Mouse (Mus musculus): ENCODE measurements around the gene Psme3. TPM values are rescaled to one million over a fixed set of nuclear protein-coding genes. Genes with fewer than 3 reads are reported as not detected.
"Not testable (repeated sequence)": the region's sequence is repeated elsewhere in the genome, so short reads cannot be mapped to it uniquely, and the experiment has no call there.

Psme3 gene
- polyA plus RNA-seq, 1 experiment from 2014 or later: 44.1 TPM

- no peaks in the 10 kb centered on the region for H3K27me3 ChIP-seq (replicated peaks; ENCODE audit: insufficient read depth, low read length)
- TF ChIP-seq CTCF (IDR thresholded peaks at IDR 0.05): no peak
- TF ChIP-seq EP300 (IDR thresholded peaks at IDR 0.05): no peak
- H3K4me1 ChIP-seq (ENCODE audit: insufficient read depth, low read depth, low read length): peaks cover 3% of the 10 kb centered on the region; the same call in 1 of the 2 replicates
- no peak for DNase-seq (ENCODE audit: low spot score)
- peak overlapping the region; percentile 98 for H3K4me3 ChIP-seq (ENCODE audit: low read depth, low read length)
- WGBS: 0% methylated on average over 17 of the region's 17 CpGs
- H3K9ac ChIP-seq (replicated peaks; ENCODE audit: low read depth): peak overlapping the region; percentile 87
- no peaks in the 10 kb centered on the region for H3K9me3 ChIP-seq (ENCODE audit: low read length)
- peaks cover 22% of the 10 kb centered on the region for H3K36me3 ChIP-seq (ENCODE audit: insufficient read depth, low read length)
- peak overlapping the region; percentile 89 for H3K4me2 ChIP-seq (replicated peaks; ENCODE audit: low read depth, low read length)
- peak; percentile 36 for ATAC-seq
- peak overlapping the region; percentile 59 for H3K27ac ChIP-seq (ENCODE audit: low read length)
These were observed 496 bp downstream of the Psme3 start for GRCm38 (mm10) chr11:101316501-101316917.

GRCm38 (mm10) chr11:101323609-101324008 lies 7.6 kb downstream of the Psme3 start:
- no peak overlapping the region for H3K9ac ChIP-seq (replicated peaks; ENCODE audit: low read depth)
- DNase-seq (ENCODE audit: low spot score): peak; percentile 81
- peak; percentile 62 for ATAC-seq
- TF ChIP-seq EP300 (IDR thresholded peaks at IDR 0.05) (no peak), CTCF (IDR thresholded peaks at IDR 0.05) (peak; percentile 99)
- H3K4me2 ChIP-seq (replicated peaks; ENCODE audit: low read depth, low read length): no peak overlapping the region
- H3K4me1 ChIP-seq (ENCODE audit: insufficient read depth, low read depth, low read length): no peaks in the 10 kb centered on the region
- H3K36me3 ChIP-seq (ENCODE audit: insufficient read depth, low read length): peaks cover 38% of the 10 kb centered on the region
- H3K4me3 ChIP-seq (ENCODE audit: low read depth, low read length): no peak overlapping the region
- H3K27ac ChIP-seq (ENCODE audit: low read length): no peak overlapping the region
- H3K27me3 ChIP-seq (replicated peaks; ENCODE audit: insufficient read depth, low read length): no peaks in the 10 kb centered on the region
- WGBS: 7% methylated on average over 4 of the region's 4 CpGs
- no peaks in the 10 kb centered on the region for H3K9me3 ChIP-seq (ENCODE audit: low read length)

GRCm38 (mm10) chr11:101324763-101325162 lies 8.8 kb downstream of the Psme3 start, which contains the start of gene Aoc2:
Gene Aoc2, plus strand, starts transcription at chr11:101325063.
- Histone ChIP-seq H3K4me1 (ENCODE audit: insufficient read depth, low read depth, low read length) (no peaks in the 10 kb centered on the region), H3K4me3 (ENCODE audit: low read depth, low read length) (no peak within 1 kb of the TSS), H3K4me2 (replicated peaks; ENCODE audit: low read depth, low read length) (no peak within 1 kb of the TSS), H3K9ac (replicated peaks; ENCODE audit: low read depth) (no peak within 1 kb of the TSS), H3K27me3 (replicated peaks; ENCODE audit: insufficient read depth, low read length) (no peaks in the 10 kb centered on the region), H3K9me3 (ENCODE audit: low read length) (no peaks in the 10 kb centered on the region), H3K27ac (ENCODE audit: low read length) (no peak within 1 kb of the TSS), H3K36me3 (ENCODE audit: insufficient read depth, low read length) (peaks cover 31% of the 10 kb centered on the region)
- TF ChIP-seq CTCF (IDR thresholded peaks at IDR 0.05): no peak
- no peak for TF ChIP-seq EP300 (IDR thresholded peaks at IDR 0.05)
- WGBS: 79% methylated on average over 5 of the region's 5 CpGs
- no peak for ATAC-seq
- no peak for DNase-seq (ENCODE audit: low spot score)

- not testable (repeated sequence) for ATAC-seq; H3K27me3 ChIP-seq (replicated peaks; ENCODE audit: insufficient read depth, low read length)
- H3K36me3 ChIP-seq (ENCODE audit: insufficient read depth, low read length): peaks cover 26% of the 10 kb centered on the region
These were observed 9.2 kb downstream of the Psme3 start for GRCm38 (mm10) chr11:101325201-101325600.

GRCm38 (mm10) chr11:101326147-101326546 lies 10.1 kb downstream of the Psme3 start:
- H3K4me2 ChIP-seq (replicated peaks; ENCODE audit: low read depth, low read length): no peak overlapping the region
- ATAC-seq: no peak
- H3K36me3 ChIP-seq (ENCODE audit: insufficient read depth, low read length): peaks cover 17% of the 10 kb centered on the region
- no peak overlapping the region for H3K27ac ChIP-seq (ENCODE audit: low read length)
- WGBS: 89% methylated on average over 11 of the region's 11 CpGs
- no peaks in the 10 kb centered on the region for H3K9me3 ChIP-seq (ENCODE audit: low read length)
- TF ChIP-seq CTCF (IDR thresholded peaks at IDR 0.05): no peak
- no peak for TF ChIP-seq EP300 (IDR thresholded peaks at IDR 0.05)
- no peaks in the 10 kb centered on the region for H3K4me1 ChIP-seq (ENCODE audit: insufficient read depth, low read depth, low read length)
- DNase-seq (ENCODE audit: low spot score): no peak
- no peak overlapping the region for H3K9ac ChIP-seq (replicated peaks; ENCODE audit: low read depth)
- H3K4me3 ChIP-seq (ENCODE audit: low read depth, low read length): no peak overlapping the region
- H3K27me3 ChIP-seq (replicated peaks; ENCODE audit: insufficient read depth, low read length): no peaks in the 10 kb centered on the region

More at GRCm38 (mm10) chr11:101325201-101325600, 9.2 kb downstream of the Psme3 start:
- not testable (repeated sequence) for DNase-seq (ENCODE audit: low spot score); H3K9ac ChIP-seq (replicated peaks; ENCODE audit: low read depth); H3K27ac ChIP-seq (ENCODE audit: low read length); H3K4me2 ChIP-seq (replicated peaks; ENCODE audit: low read depth, low read length); H3K9me3 ChIP-seq (ENCODE audit: low read length); H3K4me3 ChIP-seq (ENCODE audit: low read depth, low read length); H3K4me1 ChIP-seq (ENCODE audit: insufficient read depth, low read depth, low read length)
- WGBS: 86% methylated on average over 11 of the region's 11 CpGs

- no peaks in the 10 kb centered on the region for H3K4me1 ChIP-seq (ENCODE audit: insufficient read depth, low read depth, low read length)
- no peak overlapping the region for H3K27ac ChIP-seq (ENCODE audit: low read length)
- no peak overlapping the region for H3K4me2 ChIP-seq (replicated peaks; ENCODE audit: low read depth, low read length)
- WGBS: 46% methylated on average over 3 of the region's 3 CpGs
- H3K4me3 ChIP-seq (ENCODE audit: low read depth, low read length): no peak overlapping the region
- no peak for DNase-seq (ENCODE audit: low spot score)
- no peaks in the 10 kb centered on the region for H3K27me3 ChIP-seq (replicated peaks; ENCODE audit: insufficient read depth, low read length)
- TF ChIP-seq CTCF (IDR thresholded peaks at IDR 0.05): no peak
- no peak for TF ChIP-seq EP300 (IDR thresholded peaks at IDR 0.05)
- H3K36me3 ChIP-seq (ENCODE audit: insufficient read depth, low read length): peaks cover 10% of the 10 kb centered on the region
- no peak for ATAC-seq
- H3K9ac ChIP-seq (replicated peaks; ENCODE audit: low read depth): no peak overlapping the region
- H3K9me3 ChIP-seq (ENCODE audit: low read length): no peaks in the 10 kb centered on the region
These were observed 11.3 kb downstream of the Psme3 start for GRCm38 (mm10) chr11:101327311-101327710.

Measured in lung, postnatal 0 days (tissue).